11 mouse cellular contexts compared by ENCODE assay signal in the genomic region with DNA sequence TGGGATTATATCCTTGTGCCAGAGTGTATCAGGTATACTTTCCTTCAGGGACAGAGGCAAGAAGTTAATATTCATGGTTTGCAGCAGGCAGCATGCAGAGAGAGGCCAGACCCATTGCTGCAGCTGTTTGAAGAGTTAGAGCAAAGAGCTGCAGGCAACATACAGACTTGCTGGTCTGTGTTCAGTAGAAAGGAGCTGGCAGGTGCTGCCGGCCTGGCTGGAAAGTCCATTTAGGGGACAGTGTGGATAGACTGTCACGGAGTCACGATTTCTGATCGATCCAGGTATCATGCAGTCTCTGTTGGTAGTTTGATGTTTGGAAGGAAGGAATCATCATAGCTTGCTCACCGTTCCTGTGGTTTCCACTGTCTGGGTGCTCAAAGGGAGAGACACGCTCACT. TPM values are rescaled to one million over a fixed set of nuclear protein-coding genes. Genes with fewer than 3 reads are reported as not detected.
DNase-seq lines count a peak whose midpoint lies in the region; ATAC-seq and TF ChIP-seq lines count a peak whose summit lies in the region.
"Had no signal": no experiment of that assay in that cellular context is flagged by ENCODE, and none has a peak within 500 bp of the region (broad histone marks: within the 10 kb centered on the region; RNA-seq: fewer than 3 reads in every experiment).

No protein-coding gene starts in this region.

- H3K27ac ChIP-seq in heart, embryonic 11.5 days (ENCODE audit: low read depth, low read length): peak overlapping the region; percentile 60
- peak overlapping the region; percentile 93 for H3K27ac ChIP-seq in liver, adult 2 months (replicated peaks; ENCODE audit: insufficient read depth, low read depth, low read length)
- no peak overlapping the region for H3K27ac ChIP-seq in liver, embryonic 12.5 days
- peak overlapping the region; percentile 78 for H3K27ac ChIP-seq in limb, embryonic 13.5 days
- peak overlapping the region; percentile 46 for H3K27ac ChIP-seq in olfactory bulb, adult 2 months (ENCODE audit: insufficient read depth, low read depth, low read length)

- WGBS in heart, embryonic 11.5 days (ENCODE audit: insufficient replicate concordance): 88% methylated on average over 6 of the region's 6 CpGs
- WGBS in liver, adult 2 months: 36% methylated on average over 6 of the region's 6 CpGs
- WGBS in liver, embryonic 12.5 days (ENCODE audit: insufficient replicate concordance): 82% methylated on average over 6 of the region's 6 CpGs
- WGBS in limb, embryonic 13.5 days: 79% methylated on average over 6 of the region's 6 CpGs
- 65% methylated on average over 6 of the region's 6 CpGs for WGBS in olfactory bulb, adult 2 months

- no peak for TF ChIP-seq POLR2A in liver, adult 2 months (IDR thresholded peaks at IDR 0.05; ENCODE audit: extremely low read depth, insufficient read depth, low read length)
- TF ChIP-seq POLR2A in olfactory bulb, adult 2 months (IDR thresholded peaks at IDR 0.05; ENCODE audit: insufficient read depth, low read depth, low read length): no peak

- H3K9ac ChIP-seq in heart, embryonic 11.5 days (ENCODE audit: low read depth, low read length): no peak overlapping the region
- H3K9ac ChIP-seq in liver, adult 2 months (ENCODE audit: low read depth, low read length): no peak overlapping the region
- H3K9ac ChIP-seq in liver, embryonic 12.5 days: no peak overlapping the region
- peak overlapping the region; percentile 36; the same call in 1 of the 2 replicates for H3K9ac ChIP-seq in limb, embryonic 13.5 days
- H3K9ac ChIP-seq: liver, embryonic 13.5 days had no signal

- TF ChIP-seq CTCF in liver, adult 2 months (IDR thresholded peaks at IDR 0.05; ENCODE audit: low read depth, low read length): no peak
- TF ChIP-seq CTCF in olfactory bulb, adult 2 months (IDR thresholded peaks at IDR 0.05; ENCODE audit: insufficient read depth, low read depth, low read length): no peak

- H3K27me3 ChIP-seq in heart, embryonic 11.5 days (ENCODE audit: control insufficient read depth, insufficient read depth, low read length): no peaks in the 10 kb centered on the region
- no peaks in the 10 kb centered on the region for H3K27me3 ChIP-seq in liver, adult 2 months (ENCODE audit: control insufficient read depth, insufficient read depth, low read length)
- no peaks in the 10 kb centered on the region for H3K27me3 ChIP-seq in liver, embryonic 12.5 days (replicated peaks)
- no peaks in the 10 kb centered on the region for H3K27me3 ChIP-seq in limb, embryonic 13.5 days
- H3K27me3 ChIP-seq: liver, embryonic 13.5 days had no signal

- no peak for ATAC-seq in heart, embryonic 11.5 days (replicated peaks; ENCODE audit: insufficient number of reproducible peaks, low FRiP score, low TSS enrichment)
- no peak for ATAC-seq in liver, embryonic 12.5 days
- ATAC-seq in limb, embryonic 13.5 days (ENCODE audit: low FRiP score, low read depth): peak; percentile 20; the same call in 1 of the 2 replicates
- ATAC-seq in frontal cortex, adult (ENCODE audit: low TSS enrichment): no peak

- H3K4me2 ChIP-seq in heart, embryonic 11.5 days: no peak overlapping the region
- H3K4me2 ChIP-seq in liver, embryonic 12.5 days: no peak overlapping the region
- no peak overlapping the region for H3K4me2 ChIP-seq in limb, embryonic 13.5 days (replicated peaks)
- H3K4me2 ChIP-seq: liver, embryonic 13.5 days had no signal

- no peak overlapping the region for H3K4me3 ChIP-seq in heart, embryonic 11.5 days (ENCODE audit: low read depth, low read length)
- H3K4me3 ChIP-seq in liver, adult 2 months (ENCODE audit: insufficient read depth, low read depth, low read length): no peak overlapping the region
- no peak overlapping the region for H3K4me3 ChIP-seq in liver, embryonic 12.5 days
- no peak overlapping the region for H3K4me3 ChIP-seq in limb, embryonic 13.5 days
- H3K4me3 ChIP-seq in olfactory bulb, adult 2 months (ENCODE audit: insufficient read depth, low read depth, low read length): no peak overlapping the region
- H3K4me3 ChIP-seq: liver, embryonic 13.5 days had no signal

- H3K4me1 ChIP-seq in heart, embryonic 11.5 days (ENCODE audit: control insufficient read depth, insufficient read depth, low read length): no peaks in the 10 kb centered on the region
- peaks cover 27% of the 10 kb centered on the region for H3K4me1 ChIP-seq in liver, adult 2 months (ENCODE audit: control insufficient read depth, insufficient read depth, low read length)
- H3K4me1 ChIP-seq in liver, embryonic 12.5 days: 0 out of 2 replicates have a peak, but pooled peaks cover 5% of the 10 kb centered on the region
- H3K4me1 ChIP-seq in limb, embryonic 13.5 days: peaks cover 69% of the 10 kb centered on the region
- peaks cover 24% of the 10 kb centered on the region for H3K4me1 ChIP-seq in olfactory bulb, adult 2 months (ENCODE audit: control insufficient read depth, insufficient read depth, low read length)

- no peaks in the 10 kb centered on the region for H3K79me2 ChIP-seq in liver, adult 2 months (ENCODE audit: control insufficient read depth, insufficient read depth, low read length)

- H3K36me3 ChIP-seq in heart, embryonic 11.5 days (ENCODE audit: control insufficient read depth, insufficient read depth, low read length): peaks cover 34% of the 10 kb centered on the region
- peaks cover 21% of the 10 kb centered on the region for H3K36me3 ChIP-seq in liver, adult 2 months (ENCODE audit: control insufficient read depth, insufficient read depth, low read length)
- peaks cover 89% of the 10 kb centered on the region for H3K36me3 ChIP-seq in liver, embryonic 12.5 days
- peaks cover 96% of the 10 kb centered on the region for H3K36me3 ChIP-seq in limb, embryonic 13.5 days

- no peak for DNase-seq in heart, postnatal 4 days
- peak; percentile 88 for DNase-seq in liver, adult 2 months (ENCODE audit: extremely low read depth, low read depth, low spot score)
- DNase-seq in layer of hippocampus, postnatal 25 days (ENCODE audit: extremely low spot score in 1 of 2, low spot score in 1 of 2): no peak
- DNase-seq: gastrocnemius, postnatal 25 days; liver, embryonic 13.5 days had no signal

- peaks cover 8% of the 10 kb centered on the region for H3K9me3 ChIP-seq in heart, embryonic 11.5 days (replicated peaks; ENCODE audit: control insufficient read depth, low read length)
- peaks cover 12% of the 10 kb centered on the region for H3K9me3 ChIP-seq in liver, embryonic 12.5 days (replicated peaks)
- H3K9me3 ChIP-seq in limb, embryonic 13.5 days: peaks cover 6% of the 10 kb centered on the region

RNA-seq across cellular contexts. Expression of a gene that starts 54.9 kb away (rescaled TPM):
- 0.06 TPM in 1 of 2 replicates, not detected in the other for polyA plus RNA-seq in heart, embryonic 11.5 days (2014; fragmentation: Nextera tagmentation; extraction: Ambion mirVana)
- under 1 TPM in 1 of 2 experiments, not detected in 1; 0.21 TPM for total RNA-seq in heart, postnatal 4 days (2021)
- not detected in 2 replicates for total RNA-seq in liver, adult 2 months (2014; rRNA removed)
- not detected in 2 replicates for polyA plus RNA-seq in liver, adult 2 months (2012; rRNA removed)
- polyA plus RNA-seq in liver, embryonic 12.5 days (2016; fragmentation: Nextera tagmentation; extraction: Ambion mirVana): not detected in 2 replicates
- polyA plus RNA-seq in limb, embryonic 13.5 days (2015; fragmentation: Nextera tagmentation; extraction: Ambion mirVana): not detected in 2 replicates
- not detected in 2 replicates for polyA plus RNA-seq in olfactory bulb, adult 2 months (2012; ENCODE audit: insufficient read depth, insufficient read length, low replicate concordance, missing spikeins)
- total RNA-seq in layer of hippocampus, postnatal 25 days (2021): not detected
- total RNA-seq: gastrocnemius, postnatal 25 days; MEL had no signal
- polyA plus RNA-seq: liver, embryonic 13.5 days had no signal
